Mouse (Mus musculus) adrenal gland, postnatal 4 days (tissue): ENCODE results near the gene Mff. TPM values are rescaled to one million over a fixed set of nuclear protein-coding genes. Genes with fewer than 3 reads are reported as not detected.

ENCODE experiments used
- total RNA-seq, 2 experiments: library from RNA; stranded (reverse); gene quantifications; 2 replicates each; pipeline ENCODE4 v1.2.3; 2021

Gene Mff
- total RNA-seq, 2 experiments from 2014 or later: 162 to 165 TPM

Other genes starting within 250 kb of the Mff start
- 10 to 100 TPM in 1 of 2 experiments, 1 to 10 TPM in 1; 6.9 to 12.7 TPM for gene Col4a4, start 138.0 kb upstream of the Mff start, total RNA-seq
- gene Col4a3, start 138.0 kb upstream of the Mff start, total RNA-seq: 1 to 10 TPM; 2.0 to 4.4 TPM
- not detected for gene Tm4sf20, start 43.6 kb downstream of the Mff start, total RNA-seq
- gene Gm47791, start 46.4 kb downstream of the Mff start, total RNA-seq: not detected
- 10 to 100 TPM; 47.0 to 48.7 TPM for gene Agfg1, start 114.6 kb downstream of the Mff start, total RNA-seq
- gene A030005L19Rik, start 188.4 kb downstream of the Mff start, total RNA-seq: under 1 TPM; 0.39 to 0.68 TPM
- not detected for gene A030014E15Rik, start 200.0 kb downstream of the Mff start, total RNA-seq
- not detected for gene Gm6217, start 206.5 kb downstream of the Mff start, total RNA-seq
- not detected for gene A030003K21Rik, start 218.5 kb downstream of the Mff start, total RNA-seq
- not detected for gene Gm7544, start 231.1 kb downstream of the Mff start, total RNA-seq
- not detected for gene Gm47955, start 235.4 kb downstream of the Mff start, total RNA-seq